Mouse (Mus musculus) spleen, adult 2 months (tissue): ENCODE measurements around the gene Ccdc63.
"Not testable (repeated sequence)": the region's sequence is repeated elsewhere in the genome, so short reads cannot be mapped to it uniquely, and the experiment has no call there.

ENCODE experiments used
- CTCF ChIP-seq: fragments of 200-500 bp; IDR thresholded peaks from 2 replicates; pipeline ENCODE4 v1.5.1; 2011; ENCODE audit warnings: mild to moderate bottlenecking, inconsistent platforms; ENCODE audit not compliant: insufficient read depth, insufficient read length, insufficient replicate concordance; ENCODE audit errors: extremely low read depth
- POLR2A ChIP-seq: fragments of 200-500 bp; IDR thresholded peaks from 2 replicates; pipeline ENCODE4 v1.6.1; 2011; ENCODE audit warnings: low read depth, low read length, inconsistent platforms

GRCm38 (mm10) chr5:122139771-122140170 is 852 bp downstream of the Ccdc63 start:
- not testable (repeated sequence) for TF ChIP-seq CTCF, POLR2A
